9 mouse cellular contexts compared by ENCODE assay signal in the genomic region with DNA sequence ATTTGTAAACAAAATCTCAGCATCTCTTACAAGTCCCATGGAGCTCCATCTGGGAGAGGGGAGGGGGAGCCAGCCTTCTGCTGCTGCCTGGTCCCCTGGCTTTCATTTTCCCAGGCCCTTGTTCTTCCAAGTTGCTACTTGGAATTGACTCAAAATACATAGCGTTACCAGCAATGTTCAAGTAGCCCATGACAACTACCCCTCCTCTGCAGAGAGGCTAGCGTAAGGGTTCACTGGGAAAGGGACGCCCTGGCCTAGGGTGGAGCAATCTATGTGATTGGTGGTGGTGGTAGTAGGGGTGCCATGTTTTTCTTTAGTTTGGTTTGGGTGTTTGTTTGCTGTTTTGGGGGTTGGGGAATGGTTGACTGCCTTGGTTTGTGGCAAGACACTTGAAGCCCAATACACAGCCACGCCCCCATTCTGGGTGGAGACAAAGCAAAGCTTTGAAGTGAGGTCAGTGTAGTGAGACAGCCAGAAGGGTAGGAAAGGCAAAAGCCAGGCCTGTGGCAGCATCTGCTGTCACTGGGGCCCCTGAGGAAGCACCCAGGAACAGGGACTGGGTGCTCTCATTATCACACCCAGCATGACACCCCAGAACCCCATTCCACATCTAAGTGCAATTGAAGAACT. TPM values are rescaled to one million over a fixed set of nuclear protein-coding genes. Genes with fewer than 3 reads are reported as not detected.
DNase-seq lines count a peak whose midpoint lies in the region; ATAC-seq and TF ChIP-seq lines count a peak whose summit lies in the region.
"Had no signal": no experiment of that assay in that cellular context is flagged by ENCODE, and none has a peak within 500 bp of the region (broad histone marks: within the 10 kb centered on the region; RNA-seq: fewer than 3 reads in every experiment).

No protein-coding gene starts in this region.

- WGBS in hindbrain, postnatal 0 days, result 36% methylated on average over 4 of the region's 4 CpGs
- 73% methylated on average over 4 of the region's 4 CpGs for WGBS in midbrain, embryonic 11.5 days

- H3K27me3 ChIP-seq in hindbrain, postnatal 0 days (ENCODE audit: insufficient read depth, low read length), result no peaks in the 10 kb centered on the region
- H3K27me3 ChIP-seq in midbrain, embryonic 11.5 days (ENCODE audit: control insufficient read depth, insufficient read depth, low read length), result no peaks in the 10 kb centered on the region
- H3K27me3 ChIP-seq: heart, embryonic 15.5 days had no signal

- TF ChIP-seq CTCF in cortical plate, adult 2 months (IDR thresholded peaks at IDR 0.05; ENCODE audit: extremely low read depth, insufficient read depth, low read length), result no peak
- TF ChIP-seq CTCF in hindbrain, postnatal 0 days (IDR thresholded peaks at IDR 0.05; ENCODE audit: low read depth), result no peak

- no peaks in the 10 kb centered on the region for H3K36me3 ChIP-seq in hindbrain, postnatal 0 days (ENCODE audit: insufficient read depth, low read length)
- H3K36me3 ChIP-seq in midbrain, embryonic 11.5 days (ENCODE audit: control insufficient read depth, insufficient read depth, low read length), result no peaks in the 10 kb centered on the region
- H3K36me3 ChIP-seq: heart, embryonic 15.5 days had no signal

- TF ChIP-seq POLR2A in cortical plate, adult 2 months (IDR thresholded peaks at IDR 0.05; ENCODE audit: extremely low read depth, insufficient read depth, low read length), result no peak

- no peak overlapping the region for H3K4me3 ChIP-seq in cortical plate, adult 2 months (ENCODE audit: insufficient read depth, low read length)
- no peak overlapping the region for H3K4me3 ChIP-seq in hindbrain, postnatal 0 days (ENCODE audit: low read length)
- H3K4me3 ChIP-seq in midbrain, embryonic 11.5 days (ENCODE audit: low read depth, low read length), result no peak overlapping the region
- H3K4me3 ChIP-seq: heart, embryonic 15.5 days had no signal

- H3K9me3 ChIP-seq in hindbrain, postnatal 0 days (ENCODE audit: low read length), result no peaks in the 10 kb centered on the region
- no peaks in the 10 kb centered on the region for H3K9me3 ChIP-seq in midbrain, embryonic 11.5 days (ENCODE audit: control insufficient read depth, low read length)
- H3K9me3 ChIP-seq: heart, embryonic 15.5 days had no signal

- no peaks in the 10 kb centered on the region for H3K4me1 ChIP-seq in cortical plate, adult 2 months (ENCODE audit: control insufficient read depth, insufficient read depth, low read length)
- peaks cover 3% of the 10 kb centered on the region; the same call in 1 of the 2 replicates for H3K4me1 ChIP-seq in hindbrain, postnatal 0 days (ENCODE audit: insufficient read depth, low read length)
- H3K4me1 ChIP-seq in midbrain, embryonic 11.5 days (ENCODE audit: control insufficient read depth, insufficient read depth, low read length), result peaks cover 26% of the 10 kb centered on the region

- no peak overlapping the region for H3K9ac ChIP-seq in hindbrain, postnatal 0 days (replicated peaks; ENCODE audit: low read length)
- H3K9ac ChIP-seq in midbrain, embryonic 11.5 days (ENCODE audit: low read length), result no peak overlapping the region
- H3K9ac ChIP-seq: heart, embryonic 15.5 days had no signal

- DNase-seq in heart, adult 11 months, result peak; percentile 92
- no peak for DNase-seq in heart, adult 9 months (ENCODE audit: low spot score in 2 of 2)
- DNase-seq in hindbrain, postnatal 0 days (ENCODE audit: low spot score), result peak; percentile 79
- DNase-seq in midbrain, embryonic 11.5 days (ENCODE audit: low spot score, missing footprints), result no peak
- no peak for DNase-seq in testis, postnatal 14 days (ENCODE audit: low spot score)
- no peak for DNase-seq in frontal cortex, postnatal 14 days (ENCODE audit: low spot score in 2 of 2)
- DNase-seq in heart, postnatal 14 days, result no peak

- H3K4me2 ChIP-seq in hindbrain, postnatal 0 days (ENCODE audit: low read depth, low read length), result no peak overlapping the region
- no peak overlapping the region for H3K4me2 ChIP-seq in midbrain, embryonic 11.5 days
- H3K4me2 ChIP-seq: heart, embryonic 15.5 days had no signal

- intact Hi-C loops in heart, postnatal 14 days (cut with DNase I), result no loop called here

- H3K27ac ChIP-seq in cortical plate, adult 2 months (ENCODE audit: insufficient read depth, low read length), result peak overlapping the region; percentile 34; the same call in 1 of the 2 replicates
- peak overlapping the region; percentile 86 for H3K27ac ChIP-seq in hindbrain, postnatal 0 days
- H3K27ac ChIP-seq in midbrain, embryonic 11.5 days (ENCODE audit: low read depth, low read length), result peak overlapping the region; percentile 7; the same call in 1 of the 2 replicates
- H3K27ac ChIP-seq: heart, embryonic 15.5 days had no signal

- ATAC-seq in hindbrain, postnatal 0 days, result peak; percentile 90
- peak; percentile 67 for ATAC-seq in midbrain, embryonic 11.5 days (ENCODE audit: low FRiP score)

RNA-seq across cellular contexts. Expression of gene Gpam, which starts 4.6 kb away (rescaled TPM):
- 40.0 and 40.7 TPM in 2 replicates for polyA plus RNA-seq in cortical plate, adult 2 months (2012; rRNA removed)
- total RNA-seq in hindbrain, postnatal 0 days (2014; rRNA removed), result 84.2 and 85.1 TPM in 2 replicates
- polyA plus RNA-seq in hindbrain, postnatal 0 days (2015; fragmentation: Nextera tagmentation; extraction: Ambion mirVana), result 20.7 and 20.9 TPM in 2 replicates
- 23.6 and 27.1 TPM in 2 replicates for polyA plus RNA-seq in midbrain, embryonic 11.5 days (2014; fragmentation: Nextera tagmentation; extraction: Ambion mirVana)
- total RNA-seq in heart, postnatal 14 days (2021), result 100 to 1,000 TPM; 165 to 166 TPM

RNA-seq across cellular contexts. Expression of gene Tectb, which starts 58.1 kb away (rescaled TPM):
- 0.09 TPM in 1 of 2 replicates, not detected in the other for polyA plus RNA-seq in cortical plate, adult 2 months (2012; rRNA removed)
- 0.10 TPM in 1 of 2 replicates, not detected in the other for total RNA-seq in hindbrain, postnatal 0 days (2014; rRNA removed)
- polyA plus RNA-seq in hindbrain, postnatal 0 days (2015; fragmentation: Nextera tagmentation; extraction: Ambion mirVana), result 0.10 and 0.13 TPM in 2 replicates
- 0.05 TPM in 1 of 2 replicates, not detected in the other for polyA plus RNA-seq in midbrain, embryonic 11.5 days (2014; fragmentation: Nextera tagmentation; extraction: Ambion mirVana)
- total RNA-seq in heart, postnatal 14 days (2021), result under 1 TPM; 0.17 to 0.72 TPM
- polyA plus RNA-seq: heart, embryonic 15.5 days had no signal

Comparison
In these comparisons a context has a peak if more than half of its experiments do, and no peak if none do; other contexts are left out.
1. DNase-seq: peak in heart, adult 11 months (single experiment) and hindbrain, postnatal 0 days (single experiment); none in heart, adult 9 months (0 of 2), midbrain, embryonic 11.5 days (single experiment), testis, postnatal 14 days (single experiment), frontal cortex, postnatal 14 days (0 of 2) and heart, postnatal 14 days (0 of 2).
2. H3K27ac ChIP-seq: peak in every context shown above with its lines; median percentile 86 in hindbrain, postnatal 0 days; 34 in cortical plate, adult 2 months; 7 in midbrain, embryonic 11.5 days.